Mouse (Mus musculus) olfactory bulb, adult 2 months (tissue): ENCODE results near the gene Sirpa. TPM values are rescaled to one million over a fixed set of nuclear protein-coding genes. Genes with fewer than 3 reads are reported as not detected.
A peak's percentile ranks its signal among the peaks of the same experiment; 100 is the strongest.

Source experiments
- H3K27ac ChIP-seq: fragments of 200-500 bp; 2 replicates; pipeline ENCODE4 v1.5.1; 2012; ENCODE audit warnings: low read depth, low read length; ENCODE audit not compliant: insufficient read depth
- H3K4me1 ChIP-seq: fragments of 200-500 bp; 2 replicates; pipeline ENCODE4 v1.6.1; 2012; ENCODE audit warnings: low read length; ENCODE audit not compliant: control insufficient read depth, insufficient read depth
- H3K4me3 ChIP-seq: fragments of 200-500 bp; 2 replicates; pipeline ENCODE4 v1.5.1; 2012; ENCODE audit warnings: mild to moderate bottlenecking, low read depth, low read length, moderate library complexity; ENCODE audit not compliant: insufficient read depth
- CTCF ChIP-seq: fragments of 200-500 bp; IDR thresholded peaks from 2 replicates; pipeline ENCODE4 v1.5.1; 2012; ENCODE audit warnings: low read depth, mild to moderate bottlenecking, low read length, moderate library complexity; ENCODE audit not compliant: insufficient read depth
- POLR2A ChIP-seq: fragments of 200-500 bp; IDR thresholded peaks from 2 replicates; pipeline ENCODE4 v1.6.1; 2012; ENCODE audit warnings: mild to moderate bottlenecking, low read depth, low read length, moderate library complexity; ENCODE audit not compliant: insufficient read depth
- WGBS: fragments of 180-500 bp; shearing (Covaris S2); methylation state at CpG from one replicate; pipeline ENCODE4 v1.1.7; 2018; 5-methylcytosine and 5-hydroxymethylcytosine counted together
- polyA plus RNA-seq: library from polyadenylated mRNA; stranded (reverse); fragments of >200 nt; gene quantifications from 2 replicates; pipeline ENCODE4 v1.2.4, GENCODE M21; 2012; ENCODE audit warnings: low replicate concordance; ENCODE audit not compliant: missing spikeins, insufficient read depth, insufficient read length

The Sirpa gene
- polyA plus RNA-seq, 1 experiment: not detected

- H3K27ac ChIP-seq: no peak overlapping the region
- no peak overlapping the region for H3K4me3 ChIP-seq
- H3K4me1 ChIP-seq: peaks cover 43% of the 10 kb centered on the region
- WGBS: 64% methylated on average over 8 of the region's 8 CpGs
- TF ChIP-seq CTCF: no peak
Observed at GRCm38 (mm10) chr2:129576611-129577447, 15.8 kb upstream of the Sirpa start.

- WGBS: 32% methylated on average over 4 of the region's 4 CpGs
- H3K4me1 ChIP-seq: peaks cover 30% of the 10 kb centered on the region
- TF ChIP-seq POLR2A (no peak), CTCF (no peak)
- no peak overlapping the region for H3K4me3 ChIP-seq
- H3K27ac ChIP-seq: no peak overlapping the region
Observed at GRCm38 (mm10) chr2:129580656-129581055, 12.0 kb upstream of the Sirpa start.

GRCm38 (mm10) chr2:129581826-129582225 lies 10.8 kb upstream of the Sirpa start:
- 74% methylated on average over 3 of the region's 3 CpGs for WGBS
- Histone ChIP-seq H3K4me3 (no peak overlapping the region), H3K27ac (no peak overlapping the region), H3K4me1 (peaks cover 29% of the 10 kb centered on the region)
- TF ChIP-seq CTCF (no peak), POLR2A (no peak)

- Histone ChIP-seq H3K4me1 (peaks cover 31% of the 10 kb centered on the region), H3K27ac (no peak overlapping the region), H3K4me3 (no peak overlapping the region)
- no peak for TF ChIP-seq CTCF
- TF ChIP-seq POLR2A: no peak
- WGBS: 81% methylated on average over 4 of the region's 4 CpGs
Observed at GRCm38 (mm10) chr2:129582261-129582660, 10.4 kb upstream of the Sirpa start.

- TF ChIP-seq CTCF (no peak), POLR2A (no peak)
- peaks cover 47% of the 10 kb centered on the region for H3K4me1 ChIP-seq
- H3K27ac ChIP-seq: no peak overlapping the region
- 20% methylated on average over 1 of the region's 1 CpGs for WGBS
- no peak overlapping the region for H3K4me3 ChIP-seq
Observed at GRCm38 (mm10) chr2:129584905-129585304, 7.7 kb upstream of the Sirpa start.

GRCm38 (mm10) chr2:129585904-129586514 lies 6.6 kb upstream of the Sirpa start:
- peaks cover 50% of the 10 kb centered on the region for H3K4me1 ChIP-seq
- no peak overlapping the region for H3K4me3 ChIP-seq
- TF ChIP-seq CTCF: no peak
- TF ChIP-seq POLR2A: no peak
- WGBS: 91% methylated on average over 11 of the region's 11 CpGs
- H3K27ac ChIP-seq: peak overlapping the region; percentile 10; the same call in 1 of the 2 replicates

- Histone ChIP-seq H3K27ac (peak overlapping the region; percentile 97), H3K4me3 (no peak overlapping the region), H3K4me1 (peaks cover 50% of the 10 kb centered on the region)
- no peak for TF ChIP-seq CTCF
- WGBS: 46% methylated on average over 3 of the region's 3 CpGs
Observed at GRCm38 (mm10) chr2:129587241-129587640, 5.4 kb upstream of the Sirpa start.

GRCm38 (mm10) chr2:129587825-129588251 lies 4.8 kb upstream of the Sirpa start:
- peaks cover 51% of the 10 kb centered on the region for H3K4me1 ChIP-seq
- TF ChIP-seq POLR2A (peak; percentile 36; the same call in 1 of the 2 replicates), CTCF (no peak)
- no peak overlapping the region for H3K4me3 ChIP-seq
- WGBS: 23% methylated on average over 7 of the region's 7 CpGs
- peak overlapping the region; percentile 97 for H3K27ac ChIP-seq

- H3K4me1 ChIP-seq: peaks cover 48% of the 10 kb centered on the region
- peak overlapping the region; percentile 93 for H3K27ac ChIP-seq
- TF ChIP-seq POLR2A (no peak), CTCF (no peak)
- 74% methylated on average over 4 of the region's 4 CpGs for WGBS
- peak overlapping the region; percentile 76 for H3K4me3 ChIP-seq
Observed at GRCm38 (mm10) chr2:129591897-129592296, 738 bp upstream of the Sirpa start.
